4 mouse cellular contexts compared by ENCODE assay signal in genomic region chr16:90829136-90829535, GRCm38 (mm10). TPM values are rescaled to one million over a fixed set of nuclear protein-coding genes. Genes with fewer than 3 reads are reported as not detected.
"Had no signal": no experiment of that assay in that cellular context is flagged by ENCODE, and none has a peak within 500 bp of the region (broad histone marks: within the 10 kb centered on the region; RNA-seq: fewer than 3 reads in every experiment).

No protein-coding gene starts in this region.

- H3K27ac ChIP-seq: limb, embryonic 15.5 days; macrophage; midbrain, embryonic 12.5 days; stomach, embryonic 15.5 days had no signal

- H3K36me3 ChIP-seq: limb, embryonic 15.5 days; midbrain, embryonic 12.5 days; stomach, embryonic 15.5 days had no signal

- H3K9me3 ChIP-seq: limb, embryonic 15.5 days; midbrain, embryonic 12.5 days; stomach, embryonic 15.5 days had no signal

RNA-seq across cellular contexts. Expression of gene Eva1c, which starts 2.6 kb away (rescaled TPM):
- polyA plus RNA-seq: macrophage had no signal
